Mouse (Mus musculus): ENCODE data around the gene Men1.

DNA sequence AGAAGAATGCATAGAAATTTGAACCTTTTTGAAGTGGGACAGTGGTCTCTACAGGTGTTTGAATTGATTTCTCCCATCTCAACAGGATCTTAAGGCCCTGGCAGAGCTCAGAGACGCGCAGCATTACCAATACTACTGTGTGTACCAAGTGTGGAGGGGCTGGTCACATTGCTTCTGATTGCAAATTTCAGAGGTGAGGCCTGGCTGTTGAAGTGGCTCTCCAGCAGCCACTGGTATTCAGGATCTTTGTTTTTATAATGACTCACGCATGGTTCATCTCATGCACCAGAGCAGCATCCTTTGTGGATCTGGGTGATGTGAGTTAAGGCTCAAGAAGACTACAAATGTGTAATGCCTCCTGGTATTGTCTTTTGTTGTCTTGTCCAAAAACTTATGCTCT, 37.7 kb downstream of the Men1 start:
- no peak for TF ChIP-seq CTCF (IDR thresholded peaks at IDR 0.05; ENCODE audit: control insufficient read depth, insufficient read depth, insufficient read length)
- peak; percentile 9 for TF ChIP-seq MAX (IDR thresholded peaks at IDR 0.05)
